Mouse (Mus musculus): ENCODE measurements at regions not wholly inside any gene's neighbourhood (a gene's known extent, or its start where the extent isn't known, plus 50 kb on each side); places are given as distances from the start of the nearest gene placed in this dataset.
A peak's percentile ranks its signal among the peaks of the same experiment; 100 is the strongest.

DNA sequence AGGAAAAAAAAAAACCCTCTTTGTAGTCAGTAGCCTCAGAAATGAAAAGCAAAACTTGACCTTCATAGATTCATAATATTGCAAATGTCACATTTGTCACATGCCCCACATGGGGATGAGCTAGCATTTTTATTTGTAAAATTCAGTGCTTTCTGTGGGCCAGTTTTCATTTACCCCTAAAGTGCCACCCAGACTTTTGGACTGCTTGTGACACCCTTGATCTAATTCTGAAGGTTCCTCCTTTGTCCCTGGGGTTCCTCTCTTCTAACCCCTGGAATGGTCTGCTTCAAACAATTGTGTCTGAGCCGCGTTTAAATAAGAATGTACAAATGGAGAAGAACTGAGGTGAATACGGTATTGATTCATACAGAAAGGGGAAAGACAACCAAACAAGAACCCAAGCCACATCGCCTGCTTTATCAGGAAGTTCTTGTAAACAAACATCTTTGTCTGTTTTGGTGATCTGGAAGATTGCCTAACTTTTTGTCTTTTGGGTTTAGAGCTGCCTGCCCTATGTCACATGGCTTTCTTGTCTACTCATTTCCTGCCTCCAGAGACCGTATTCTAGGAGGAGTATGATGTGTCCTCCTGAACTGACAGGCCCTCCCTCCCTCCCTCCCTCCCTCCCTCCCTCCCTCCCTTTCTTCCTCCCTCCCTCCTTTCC lies 203.1 kb upstream of the Gm9833 start:
- no peak for DNase-seq (ENCODE audit: low read depth, low spot score)

DNA sequence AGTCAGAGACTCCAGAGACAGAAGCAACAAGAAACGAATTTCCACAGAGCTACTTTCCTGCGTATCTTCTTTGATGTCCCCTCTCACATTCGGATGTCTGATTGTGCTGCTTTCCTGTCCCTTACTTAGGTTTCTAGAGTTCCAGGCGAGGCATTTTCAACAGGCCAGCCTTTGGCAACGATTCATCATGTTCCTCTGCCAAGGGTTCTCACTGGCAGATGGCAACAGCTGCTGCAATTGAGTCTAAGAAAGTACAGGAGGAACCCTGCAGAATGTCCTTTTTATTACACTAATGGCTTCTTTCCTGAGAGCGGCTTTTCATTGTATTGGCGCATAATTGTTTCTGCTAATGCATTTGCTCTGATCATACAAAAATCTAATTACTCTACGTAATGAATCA lies 202.3 kb upstream of the Gm9833 start:
- no peak for DNase-seq (ENCODE audit: low read depth, low spot score)

DNA sequence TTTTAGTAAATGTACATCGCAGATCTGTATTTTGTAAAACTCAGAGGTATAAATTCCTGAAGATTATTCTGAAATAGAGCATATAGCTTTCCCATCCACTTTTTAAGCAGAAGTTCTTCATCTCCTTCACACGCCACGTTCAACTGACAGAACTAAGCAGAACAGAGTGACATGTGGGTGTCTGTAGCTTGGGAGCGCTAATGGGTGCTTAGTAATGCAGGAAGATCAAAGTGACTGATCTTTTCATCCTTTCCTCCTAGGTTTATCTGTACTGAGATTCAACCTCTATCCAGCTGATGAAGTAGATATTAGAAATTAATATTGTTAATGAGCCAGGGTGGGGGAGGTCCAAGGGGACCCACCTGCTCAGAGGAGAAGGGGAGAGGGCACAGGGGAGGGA lies 201.8 kb upstream of the Gm9833 start:
- DNase-seq (ENCODE audit: low read depth, low spot score), result no peak

DNA sequence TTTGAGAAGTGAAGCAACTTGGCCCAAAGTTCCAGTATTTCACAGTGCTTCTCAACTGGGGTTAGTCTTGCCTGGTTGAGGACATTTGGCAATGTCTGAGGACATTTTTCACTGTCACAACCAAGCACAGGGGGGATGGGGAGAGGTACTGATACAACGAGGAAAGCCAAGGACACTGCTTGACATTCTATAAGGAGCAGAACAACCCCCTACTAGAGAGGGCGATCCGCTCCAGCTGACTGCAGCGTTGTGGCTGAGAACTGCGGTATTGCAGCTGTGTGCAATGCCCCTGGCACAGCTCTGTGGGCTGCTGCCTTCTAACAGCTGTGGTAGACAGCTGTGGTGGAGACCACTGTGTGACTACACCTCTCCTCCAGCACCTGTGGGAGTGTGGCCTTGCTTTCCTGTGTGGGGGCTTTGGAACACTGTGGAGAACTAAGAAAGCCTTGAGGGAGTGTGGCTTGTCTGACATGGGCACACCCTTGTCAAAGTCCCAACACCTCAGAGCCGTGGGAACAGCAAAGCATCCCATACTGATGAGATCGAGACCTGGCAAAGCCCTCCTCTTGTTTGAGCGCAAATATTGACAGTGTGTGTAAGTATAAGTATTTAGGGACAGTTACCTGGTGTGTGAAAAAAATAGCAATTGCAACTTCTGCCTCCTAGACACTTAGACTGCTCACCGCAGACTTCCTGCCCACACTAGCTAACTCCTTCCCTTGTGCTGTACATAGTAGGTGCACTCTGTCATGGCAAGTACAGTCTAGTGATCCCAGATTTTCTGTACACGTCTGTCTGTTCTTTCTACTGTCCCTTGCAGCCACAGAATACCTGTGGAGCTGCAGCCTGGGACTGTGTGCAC lies 200.9 kb upstream of the Gm9833 start:
- DNase-seq (ENCODE audit: low read depth, low spot score), result no peak

DNA sequence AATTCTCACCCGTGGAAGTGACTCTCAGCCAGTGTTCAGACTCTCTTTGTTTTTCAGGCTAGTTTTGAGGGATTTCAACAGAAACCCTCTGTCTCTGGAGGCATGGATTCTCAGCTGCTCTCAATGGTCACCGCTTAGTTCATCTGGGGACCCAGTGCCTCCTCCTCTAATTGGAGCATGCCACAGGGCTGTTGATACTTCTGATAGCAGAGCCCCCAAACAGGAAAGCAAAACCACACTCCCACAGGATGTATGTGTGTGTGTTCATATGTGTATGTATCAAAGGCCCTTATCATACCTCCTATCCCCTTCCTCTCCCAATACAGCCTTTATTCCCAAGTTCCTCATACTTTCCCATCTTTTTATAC lies 200.3 kb upstream of the Gm9833 start:
- no peak for DNase-seq (ENCODE audit: low read depth, low spot score)

DNA sequence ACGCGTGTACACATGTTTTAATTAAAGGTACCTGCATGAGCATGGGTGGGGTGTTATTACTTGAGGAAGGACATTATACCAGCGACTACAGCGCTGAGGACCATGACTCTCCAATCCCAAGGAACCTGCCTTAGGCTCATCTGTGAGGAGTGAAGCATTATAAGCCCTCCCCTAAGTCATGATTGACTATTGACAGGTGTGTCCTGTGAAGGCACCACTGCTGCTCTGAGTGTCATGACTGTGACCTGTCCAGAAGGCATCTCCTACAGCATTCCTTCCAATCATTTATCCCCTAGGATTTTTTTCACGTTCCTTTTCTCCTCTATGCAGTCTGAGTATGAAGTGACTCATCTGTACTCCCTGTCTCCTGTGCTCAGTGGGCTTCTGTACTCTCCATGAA lies 199.9 kb upstream of the Gm9833 start:
- no peak for DNase-seq (ENCODE audit: low read depth, low spot score)

DNA sequence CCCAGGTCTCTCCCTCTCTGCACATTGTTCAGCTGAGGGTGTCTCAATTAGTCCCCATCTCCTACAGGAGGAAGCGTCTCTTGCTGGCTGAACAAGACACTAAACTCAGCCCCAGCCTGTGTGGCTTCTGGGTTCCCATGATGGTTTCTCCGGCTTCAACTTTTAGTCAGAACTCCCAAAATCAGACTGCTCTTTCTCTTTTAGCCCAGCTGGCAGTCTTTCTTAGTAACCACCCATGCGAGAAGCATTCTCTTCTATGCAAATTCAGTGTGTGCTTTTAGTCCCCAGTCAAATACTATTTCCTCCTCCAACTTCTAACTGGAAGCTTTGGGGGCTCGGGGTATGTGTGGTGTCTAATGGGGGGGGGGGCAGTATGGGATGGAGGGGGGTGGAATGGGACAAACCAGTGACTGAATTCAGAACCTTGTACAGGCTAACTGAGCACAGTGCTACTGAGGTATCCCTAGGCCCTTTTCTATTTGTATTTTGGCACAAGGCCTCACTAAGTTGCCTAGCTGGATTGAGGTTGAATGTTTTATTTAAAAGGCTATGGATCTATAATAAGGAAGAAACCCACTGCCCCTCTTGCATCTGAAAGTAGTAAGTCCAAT lies 194.9 kb upstream of the Gm9833 start:
- DNase-seq (ENCODE audit: low read depth, low spot score), result no peak

DNA sequence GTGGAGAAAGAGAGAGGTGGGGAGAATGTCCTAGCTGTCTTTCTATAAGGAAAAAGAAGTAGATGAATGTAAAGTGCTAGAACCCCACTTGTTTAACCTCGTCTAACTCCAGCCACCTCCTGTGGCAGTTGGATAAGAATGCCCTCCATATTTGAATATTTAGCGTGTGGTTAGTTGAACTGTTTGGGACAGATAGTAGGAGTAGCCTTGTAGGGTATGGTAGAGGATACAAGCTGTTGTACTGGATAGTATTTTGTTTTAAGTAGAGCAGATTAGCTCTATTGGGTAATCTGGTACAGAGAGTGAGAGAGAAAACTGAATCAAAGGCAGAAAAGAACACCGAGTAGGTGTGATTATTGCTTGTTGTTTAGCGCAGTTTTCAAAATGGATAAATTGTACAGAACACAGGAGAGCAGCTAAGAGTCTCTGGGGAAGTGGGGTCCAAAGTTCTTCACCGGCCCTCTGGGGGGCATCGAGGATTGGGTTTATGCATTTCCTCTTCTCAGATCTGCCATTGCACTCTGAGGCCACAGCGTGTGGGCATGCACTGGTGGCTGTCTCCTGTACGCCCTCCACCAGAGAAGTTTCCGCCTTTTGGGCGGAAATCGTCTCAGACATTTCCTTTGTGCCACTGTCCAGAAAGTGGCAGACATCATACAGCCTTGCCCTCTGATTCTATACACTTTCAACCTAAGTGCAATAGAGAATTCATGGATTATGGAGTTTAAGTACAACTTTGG lies 192.3 kb upstream of the Gm9833 start:
- DNase-seq (ENCODE audit: low read depth, low spot score), result no peak

DNA sequence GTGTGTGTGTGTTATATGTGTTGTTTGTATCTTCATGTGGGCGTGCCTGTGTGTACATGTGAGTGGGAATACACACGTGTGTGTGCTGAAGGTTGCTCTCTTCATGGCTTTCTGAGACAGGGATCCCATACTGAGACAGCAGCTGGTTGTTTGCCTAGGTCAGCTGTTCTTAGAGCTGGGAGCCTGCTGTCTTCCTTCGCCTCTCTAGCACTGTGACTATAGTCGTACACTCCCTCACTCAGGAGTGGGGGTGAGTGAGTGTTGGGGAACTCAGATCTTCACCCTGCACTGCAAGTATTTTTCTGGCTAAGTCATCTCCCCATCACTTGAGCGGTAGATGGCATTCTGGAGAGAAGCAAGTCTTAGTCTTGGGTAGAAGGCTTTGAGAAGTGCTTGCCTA lies 191.6 kb upstream of the Gm9833 start:
- DNase-seq (ENCODE audit: low read depth, low spot score), result no peak

DNA sequence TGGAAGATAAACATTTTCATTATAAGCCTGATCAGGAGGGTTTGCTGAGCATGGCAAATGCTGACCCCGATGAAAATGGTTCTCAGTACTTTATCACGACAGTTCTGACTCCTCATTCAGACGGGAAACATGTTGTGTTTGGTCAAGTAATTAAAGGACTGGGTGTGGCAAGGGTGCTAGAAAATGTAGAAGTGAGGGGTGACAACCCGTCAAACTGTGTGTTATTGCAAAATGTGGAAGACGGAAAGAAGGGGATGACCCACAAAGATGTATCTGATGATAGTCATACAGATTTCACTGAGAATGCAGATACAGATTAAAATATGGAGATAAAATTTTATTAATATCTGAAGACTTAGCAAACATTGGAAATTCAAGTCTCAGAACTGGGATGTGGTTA lies 186.2 kb upstream of the Gm9833 start:
- DNase-seq (ENCODE audit: low read depth, low spot score), result no peak

DNA sequence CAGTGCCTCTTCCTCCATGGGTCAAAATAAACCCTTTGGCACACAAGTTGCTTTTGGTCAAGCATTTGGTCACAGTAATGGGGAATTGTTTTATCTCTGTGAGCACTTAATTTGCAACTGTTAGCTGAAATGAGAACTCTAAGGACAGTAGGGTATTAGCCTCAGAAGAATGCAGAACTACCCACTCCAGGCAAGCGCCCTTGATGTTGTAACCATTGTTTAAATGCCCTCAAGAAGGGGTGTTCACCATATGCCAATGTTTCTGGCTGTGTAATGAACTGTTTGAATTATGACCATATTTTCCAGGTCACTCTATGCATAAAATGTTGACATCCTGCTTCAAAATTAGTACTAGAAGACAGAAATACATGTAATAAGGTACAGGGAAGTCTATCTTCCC lies 174.6 kb upstream of the Gm9833 start:
- DNase-seq (ENCODE audit: low read depth, low spot score), result no peak

DNA sequence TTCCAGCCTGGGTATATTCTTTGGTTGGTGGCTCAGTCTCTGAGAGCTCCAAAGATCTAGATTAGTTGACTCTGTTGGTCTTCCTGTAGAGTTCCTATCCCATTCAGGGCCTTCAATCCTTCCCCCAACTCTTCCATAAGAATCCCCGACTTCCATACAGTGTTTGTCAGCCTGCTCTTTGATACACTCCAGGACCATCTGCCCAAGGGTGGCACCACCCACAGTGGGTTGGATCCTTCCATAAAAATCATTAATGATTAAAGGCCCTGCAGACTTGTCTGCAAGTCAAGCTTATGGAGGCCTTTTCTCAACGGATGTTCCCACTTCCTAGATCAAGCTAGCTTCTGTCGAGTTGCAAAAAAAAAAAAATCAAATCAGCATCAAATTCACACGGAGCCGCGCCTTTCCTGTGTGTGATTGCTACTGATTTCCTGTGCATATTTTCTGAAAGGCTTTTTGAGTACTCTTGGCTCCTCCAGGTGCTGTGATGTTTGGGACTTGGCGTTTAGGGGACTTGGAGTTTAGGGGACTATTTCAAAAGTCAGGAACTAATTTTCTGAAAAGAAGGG lies 171.3 kb upstream of the Gm9833 start:
- no peak for DNase-seq (ENCODE audit: low read depth, low spot score)

DNA sequence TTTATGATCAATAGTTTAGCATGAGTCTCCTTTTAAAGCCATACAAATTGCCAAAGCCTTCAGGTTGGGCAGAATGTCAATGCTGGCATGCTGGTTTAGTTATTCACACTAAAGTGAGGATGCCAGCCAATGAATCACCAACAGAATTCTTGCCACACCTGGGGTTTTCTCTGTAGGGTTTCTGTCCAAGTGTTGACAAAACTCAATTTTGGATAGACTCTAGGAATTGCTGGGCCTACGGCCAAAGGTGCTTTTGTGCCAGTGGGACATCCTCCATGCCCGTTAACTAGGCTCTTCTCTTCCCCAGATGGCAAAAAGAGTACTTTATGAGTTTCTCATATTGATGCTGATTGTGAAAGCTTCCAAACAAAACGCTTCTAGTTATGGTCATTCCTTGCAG lies 167.6 kb upstream of the Gm9833 start:
- no peak for DNase-seq (ENCODE audit: low read depth, low spot score)

DNA sequence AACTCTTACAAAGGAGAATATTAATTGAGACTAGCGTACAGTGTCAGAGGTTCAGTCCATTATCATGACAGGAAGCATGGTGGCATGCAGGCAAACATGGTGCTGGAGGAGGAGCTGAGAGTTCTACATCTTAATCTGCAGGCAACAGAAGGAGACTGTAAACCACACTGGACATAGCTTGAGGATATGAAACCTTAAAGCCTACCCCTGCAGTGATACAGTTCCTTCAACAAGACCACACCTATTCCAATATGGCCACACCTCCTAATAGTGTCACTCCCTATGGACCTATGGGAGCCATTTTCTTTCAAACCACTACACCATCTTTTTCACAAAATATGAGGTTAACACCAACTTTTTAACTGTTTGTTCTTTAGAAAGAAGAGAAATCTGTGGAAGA lies 166.2 kb upstream of the Gm9833 start:
- no peak for DNase-seq (ENCODE audit: low read depth, low spot score)

DNA sequence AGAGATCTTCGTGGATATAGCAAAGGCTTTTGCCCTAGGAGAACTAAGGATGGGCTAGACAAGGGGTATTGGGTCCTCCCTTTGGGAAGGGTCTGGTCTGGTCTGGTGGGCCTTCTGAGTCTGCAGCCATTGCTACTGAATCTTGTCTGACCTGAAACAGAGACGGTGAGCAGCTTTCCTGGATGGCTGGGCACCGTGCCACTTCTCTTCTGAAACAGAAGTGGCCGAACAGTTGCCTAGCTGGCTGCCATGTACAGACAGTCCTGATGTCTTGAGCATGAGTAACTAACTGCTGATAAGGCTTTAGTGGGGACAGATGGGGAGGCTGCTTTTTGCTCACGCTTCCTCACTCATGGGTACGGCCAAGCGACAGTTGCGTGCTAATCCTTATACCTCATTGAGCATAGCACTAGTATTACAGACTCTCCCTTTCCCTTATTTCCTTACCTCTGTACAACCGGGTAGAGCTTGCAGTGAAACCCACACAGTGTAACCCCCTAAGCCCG lies 165.3 kb upstream of the Gm9833 start:
- DNase-seq (ENCODE audit: low read depth, low spot score), result no peak

DNA sequence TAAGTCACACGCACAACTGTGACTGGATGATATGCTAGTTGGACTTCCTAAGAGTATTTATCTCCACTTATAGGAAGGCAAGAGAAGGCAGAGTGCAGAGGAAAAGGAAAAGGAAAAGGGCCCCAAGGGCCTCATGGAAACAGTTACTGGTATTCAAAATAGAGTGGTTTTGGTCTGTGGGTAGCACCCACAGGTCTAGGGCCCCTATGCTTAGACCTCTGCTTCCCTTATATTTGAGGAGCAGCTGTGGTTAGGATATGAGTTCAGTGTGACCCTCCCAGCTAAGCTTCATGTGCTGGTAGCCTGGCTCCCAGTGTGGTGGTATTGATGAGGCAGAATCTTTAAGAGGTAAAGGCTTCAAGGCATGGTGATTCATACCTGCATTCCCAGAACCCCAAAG lies 163.3 kb upstream of the Gm9833 start:
- no peak for DNase-seq (ENCODE audit: low read depth, low spot score)

DNA sequence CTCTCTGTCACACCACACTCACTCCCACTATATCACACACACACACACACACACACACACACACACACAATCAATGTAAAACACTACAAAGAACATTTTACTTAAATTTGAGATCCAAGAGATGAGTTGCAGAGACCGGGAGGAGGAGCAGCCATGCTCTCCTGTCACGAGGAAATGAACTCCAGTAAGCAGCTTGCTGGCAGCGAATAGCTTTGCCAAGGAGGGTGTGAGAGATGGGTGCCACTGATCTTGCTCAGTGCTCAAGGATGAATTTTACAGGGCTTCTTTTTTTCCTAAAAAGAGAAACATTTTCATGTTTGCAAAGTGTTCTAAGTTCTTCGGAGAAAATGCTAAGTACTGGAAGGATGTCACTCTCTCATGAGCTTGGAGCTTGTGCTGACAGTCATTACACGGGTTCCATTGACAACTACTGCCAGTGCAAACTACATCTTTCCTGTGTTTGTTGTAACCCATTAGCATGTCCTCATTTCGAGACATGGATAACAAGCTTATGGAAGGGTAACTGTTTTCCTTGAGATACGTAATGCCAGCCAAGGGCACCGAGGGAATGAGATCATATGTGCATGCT lies 151.0 kb upstream of the Gm9833 start:
- no peak for DNase-seq (ENCODE audit: low read depth, low spot score)

DNA sequence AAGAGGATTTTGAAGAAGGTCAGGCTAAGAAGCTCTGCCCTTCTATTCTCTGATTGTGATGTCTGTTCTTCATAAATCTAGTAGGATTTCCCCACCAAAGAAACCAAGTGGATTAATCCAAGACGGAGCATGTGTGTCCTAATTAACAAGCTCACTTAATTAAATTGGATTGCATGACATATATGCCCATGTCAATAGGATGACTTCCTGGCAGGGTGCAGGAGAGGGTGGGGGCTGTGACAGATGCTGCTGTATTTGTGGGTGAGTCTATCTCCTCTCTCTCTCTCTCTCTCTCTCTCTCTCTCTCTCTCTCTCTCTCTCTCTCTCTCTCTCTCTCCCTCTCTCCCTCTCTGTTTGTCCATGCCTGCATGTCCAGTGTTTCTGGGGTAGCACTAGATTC lies 149.3 kb upstream of the Gm9833 start:
- no peak for DNase-seq (ENCODE audit: low read depth, low spot score)

DNA sequence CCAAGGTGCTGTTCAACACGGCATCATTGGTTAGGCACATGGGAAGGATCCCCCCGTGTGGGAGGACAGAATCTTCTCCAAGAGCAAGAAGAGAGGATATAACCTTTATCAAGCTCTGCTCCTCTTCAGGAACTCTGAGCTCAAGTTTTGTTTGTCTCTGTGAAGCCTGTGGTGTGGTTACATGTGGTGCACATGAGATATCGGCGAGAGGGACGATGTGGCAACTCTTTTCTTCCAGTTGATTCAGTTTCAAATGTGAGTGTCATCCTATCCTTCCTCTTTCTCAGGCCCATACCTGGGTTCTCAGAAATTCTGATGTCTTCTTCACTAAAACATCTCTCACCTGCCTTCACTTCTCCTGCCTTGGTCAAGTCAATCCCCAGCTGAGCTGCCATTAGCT lies 145.3 kb upstream of the Gm9833 start:
- no peak for DNase-seq (ENCODE audit: low read depth, low spot score)

DNA sequence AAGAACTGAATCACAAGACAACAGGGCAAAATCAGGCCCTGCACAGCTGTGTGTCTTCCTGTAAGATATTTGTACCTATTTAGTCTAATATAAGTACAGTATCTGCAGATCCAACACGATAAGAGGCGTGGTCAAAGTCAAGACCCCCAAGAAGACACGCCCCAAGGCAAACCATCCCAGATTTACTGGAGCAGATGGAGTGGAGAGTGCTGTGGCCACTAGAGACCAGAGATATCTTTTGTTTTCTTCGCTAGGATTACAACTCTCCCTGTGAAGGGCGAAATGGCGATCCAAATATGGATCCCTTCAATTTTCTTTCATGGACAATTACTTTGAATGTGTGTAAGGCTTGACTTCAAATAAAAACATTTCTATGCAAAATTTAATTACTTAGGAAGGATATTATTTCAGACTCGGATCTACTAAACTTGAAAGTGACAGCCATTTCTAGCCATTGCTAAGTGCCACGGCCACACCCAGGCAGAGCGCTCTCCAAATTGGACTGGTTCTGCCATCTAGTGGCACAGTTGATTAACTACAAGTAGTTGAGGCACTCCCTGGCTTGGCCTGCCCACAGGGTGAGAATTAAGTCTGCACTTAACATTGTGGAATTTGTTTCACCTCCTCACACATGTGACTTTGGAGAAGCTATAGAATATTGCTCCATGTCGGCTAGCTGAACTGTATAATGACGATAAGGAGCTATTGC lies 140.4 kb upstream of the Gm9833 start:
- DNase-seq (ENCODE audit: low read depth, low spot score), result peak; percentile 75

DNA sequence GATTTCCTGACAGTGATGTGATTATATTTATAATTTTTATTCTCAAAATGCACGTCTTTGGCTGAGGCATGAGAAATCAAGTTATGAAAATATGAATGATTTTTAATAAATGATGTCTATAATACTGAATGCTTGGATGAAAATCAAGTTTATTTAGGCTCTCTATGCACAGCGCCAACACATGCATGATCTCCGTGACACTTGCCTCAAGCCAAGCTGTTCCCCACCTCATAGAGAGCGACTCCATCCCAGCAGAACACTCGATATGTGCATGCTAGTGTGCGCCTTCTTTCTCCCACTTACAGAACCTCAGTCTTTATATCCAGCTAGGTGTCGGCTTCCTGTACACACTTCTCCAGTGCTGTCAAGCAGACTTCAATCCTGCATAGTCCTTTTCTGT lies 139.8 kb upstream of the Gm9833 start:
- DNase-seq (ENCODE audit: low read depth, low spot score), result no peak

All from R1 (cell line).